Mouse (Mus musculus) kidney, adult 2 months (tissue): ENCODE data around the gene Snx30. TPM values are rescaled to one million over a fixed set of nuclear protein-coding genes. Genes with fewer than 3 reads are reported as not detected.
"Not testable (repeated sequence)": the region's sequence is repeated elsewhere in the genome, so short reads cannot be mapped to it uniquely, and the experiment has no call there.

ENCODE experiments used
- DNase-seq: peaks from one replicate; pipeline ENCODE4 v3.0.0; 2021
- H3K27ac ChIP-seq: fragments of 200-500 bp; 2 replicates; pipeline ENCODE4 v1.5.1; 2012; ENCODE audit warnings: low read depth, low read length, control low read depth, inconsistent platforms; ENCODE audit not compliant: insufficient read depth
- H3K27me3 ChIP-seq: fragments of 200-500 bp; replicated peaks from 2 replicates; pipeline ENCODE4 v1.6.1; 2012; ENCODE audit warnings: mild to moderate bottlenecking, moderate library complexity, low read length, inconsistent platforms; ENCODE audit not compliant: control insufficient read depth, insufficient read depth
- H3K36me3 ChIP-seq: fragments of 200-500 bp; 2 replicates; pipeline ENCODE4 v1.6.1; 2012; ENCODE audit warnings: mild to moderate bottlenecking, moderate library complexity, low read length, inconsistent platforms; ENCODE audit not compliant: control insufficient read depth, insufficient read depth
- H3K4me1 ChIP-seq: fragments of 200-500 bp; 2 replicates; pipeline ENCODE4 v1.6.1; 2011; ENCODE audit warnings: low read length; ENCODE audit not compliant: control insufficient read depth, insufficient read depth
- H3K4me3 ChIP-seq: fragments of 200-500 bp; 2 replicates; pipeline ENCODE4 v1.5.1; 2011; ENCODE audit warnings: mild to moderate bottlenecking, low read depth, low read length, control low read depth; ENCODE audit not compliant: insufficient read depth
- CTCF ChIP-seq: fragments of 200-500 bp; conservative IDR thresholded peaks from 2 replicates; pipeline ENCODE4 v1.5.1; 2011; ENCODE audit warnings: low read depth, mild to moderate bottlenecking, control low read depth, low read length, moderate library complexity, mixed read lengths; ENCODE audit not compliant: insufficient read depth, insufficient read length
- POLR2A ChIP-seq: fragments of 200-500 bp; IDR thresholded peaks from one replicate; pipeline ENCODE4 v1.6.1; 2011; ENCODE audit warnings: low read depth, low read length, control low read depth
- WGBS: fragments of 180-500 bp; shearing (Covaris S2); methylation state at CpG from one replicate; pipeline ENCODE4 v1.1.7; 2018; 5-methylcytosine and 5-hydroxymethylcytosine counted together
- polyA plus RNA-seq: library from polyadenylated mRNA; depleted of rRNA; stranded (reverse); fragments of >200 nt; gene quantifications from 2 replicates; pipeline ENCODE4 v1.2.3, GENCODE M21; 2012

The Snx30 gene
- polyA plus RNA-seq, 1 experiment: 5.2 TPM

GRCm38 (mm10) chr4:59783685-59784279 lies 21.9 kb upstream of the Snx30 start:
- no peak overlapping the region; the same call in 1 of the 2 replicates for H3K27ac ChIP-seq
- peaks cover 3% of the 10 kb centered on the region for H3K4me1 ChIP-seq
- DNase-seq: peak; percentile 98
- under 1% methylated on average over 36 of the region's 36 CpGs for WGBS
- peak overlapping the region; percentile 63 for H3K4me3 ChIP-seq
- no peaks in the 10 kb centered on the region for H3K27me3 ChIP-seq
- TF ChIP-seq CTCF (no peak), POLR2A (no peak)
- H3K36me3 ChIP-seq: no peaks in the 10 kb centered on the region

- no peak overlapping the region for H3K27ac ChIP-seq
- no peak overlapping the region for H3K4me3 ChIP-seq
- DNase-seq: no peak
- no peak for TF ChIP-seq CTCF
- TF ChIP-seq POLR2A: no peak
- H3K36me3 ChIP-seq: no peaks in the 10 kb centered on the region
- H3K27me3 ChIP-seq: no peaks in the 10 kb centered on the region
- peaks cover 3% of the 10 kb centered on the region for H3K4me1 ChIP-seq
- 41% methylated on average over 2 of the region's 2 CpGs for WGBS
Measured at GRCm38 (mm10) chr4:59785412-59785811, 20.2 kb upstream of the Snx30 start.

DNA sequence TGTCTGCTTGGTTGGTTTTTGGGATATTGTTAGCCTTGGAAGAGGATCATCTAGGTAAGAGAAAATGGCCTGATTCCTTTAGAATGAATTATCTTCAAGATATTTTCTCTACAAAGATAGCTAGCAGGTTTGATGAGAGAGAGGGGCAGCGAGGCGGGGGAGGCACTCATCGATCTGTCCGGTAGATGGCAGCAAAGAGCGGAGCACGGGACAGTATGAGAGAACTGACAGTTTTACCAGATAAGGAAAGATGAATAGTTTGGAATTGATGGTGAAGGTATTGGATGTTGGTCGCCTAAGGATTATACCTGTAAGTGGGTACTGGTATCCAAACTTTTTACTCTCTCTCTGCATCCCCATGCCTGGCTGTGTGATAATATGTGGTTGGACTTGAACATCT lies 19.0 kb upstream of the Snx30 start:
- WGBS: 1% methylated on average over 7 of the region's 7 CpGs
- peak; percentile 74 for DNase-seq
- H3K27me3 ChIP-seq: no peaks in the 10 kb centered on the region
- no peak overlapping the region for H3K4me3 ChIP-seq
- no peak overlapping the region for H3K27ac ChIP-seq
- TF ChIP-seq POLR2A: no peak
- TF ChIP-seq CTCF: peak; percentile 94
- no peaks in the 10 kb centered on the region for H3K36me3 ChIP-seq
- H3K4me1 ChIP-seq: peaks cover 3% of the 10 kb centered on the region

DNA sequence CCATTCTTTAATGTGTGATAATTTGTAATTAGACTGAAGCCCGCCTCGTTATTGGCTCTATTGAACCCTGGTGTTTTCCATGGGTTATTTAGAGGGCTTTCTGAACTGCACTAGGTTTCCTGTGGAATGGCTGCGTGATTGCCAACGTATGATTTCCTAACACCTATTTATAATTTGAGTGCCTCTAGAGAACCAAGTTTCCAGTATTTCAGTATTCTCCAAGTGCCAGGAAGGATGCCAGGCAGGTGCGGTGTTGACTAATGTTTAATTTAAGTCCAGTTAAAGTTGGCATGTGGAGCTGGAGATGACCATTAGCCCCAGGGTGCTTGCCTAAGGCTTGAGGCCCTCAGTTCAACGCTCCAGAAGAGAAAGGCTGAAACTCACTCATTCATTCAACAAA lies 18.5 kb upstream of the Snx30 start:
- Histone ChIP-seq H3K27ac (no peak overlapping the region), H3K4me3 (no peak overlapping the region), H3K27me3 (no peaks in the 10 kb centered on the region), H3K4me1 (peaks cover 3% of the 10 kb centered on the region), H3K36me3 (no peaks in the 10 kb centered on the region)
- no peak for TF ChIP-seq POLR2A
- no peak for TF ChIP-seq CTCF
- DNase-seq: peak; percentile 70
- WGBS: 39% methylated on average over 6 of the region's 6 CpGs

DNA sequence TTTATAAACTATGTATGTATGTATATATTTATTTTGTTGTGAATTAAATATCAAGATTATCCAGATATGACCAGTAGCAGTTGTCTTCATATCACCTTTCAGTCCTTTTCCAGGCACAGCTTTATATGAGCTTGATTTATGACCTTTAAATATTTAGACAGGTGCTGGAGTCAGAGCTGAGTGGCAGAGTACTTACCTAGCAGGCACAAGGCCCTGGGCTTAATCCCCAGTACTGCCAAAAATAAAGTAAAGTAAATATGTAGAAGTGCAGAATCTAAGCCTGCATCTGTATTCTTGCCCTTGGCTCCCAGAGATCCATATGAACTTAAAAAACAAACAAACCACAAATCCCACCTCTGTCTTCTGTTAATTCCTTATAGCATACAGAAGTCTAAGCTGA lies 16.6 kb upstream of the Snx30 start:
- Histone ChIP-seq H3K36me3 (no peaks in the 10 kb centered on the region), H3K4me3 (no peak overlapping the region), H3K27me3 (0 out of 2 replicates have a peak, but pooled peaks cover 2% of the 10 kb centered on the region), H3K4me1 (no peaks in the 10 kb centered on the region; the same call in 1 of the 2 replicates), H3K27ac (no peak overlapping the region)
- no peak for DNase-seq
- no peak for TF ChIP-seq CTCF
- TF ChIP-seq POLR2A: no peak

- not testable (repeated sequence) for H3K27me3 ChIP-seq, H3K4me3 ChIP-seq, H3K4me1 ChIP-seq, H3K27ac ChIP-seq, DNase-seq, H3K36me3 ChIP-seq
- 77% methylated on average over 2 of the region's 2 CpGs for WGBS
Measured at GRCm38 (mm10) chr4:59793626-59794025, 12.0 kb upstream of the Snx30 start.

DNA sequence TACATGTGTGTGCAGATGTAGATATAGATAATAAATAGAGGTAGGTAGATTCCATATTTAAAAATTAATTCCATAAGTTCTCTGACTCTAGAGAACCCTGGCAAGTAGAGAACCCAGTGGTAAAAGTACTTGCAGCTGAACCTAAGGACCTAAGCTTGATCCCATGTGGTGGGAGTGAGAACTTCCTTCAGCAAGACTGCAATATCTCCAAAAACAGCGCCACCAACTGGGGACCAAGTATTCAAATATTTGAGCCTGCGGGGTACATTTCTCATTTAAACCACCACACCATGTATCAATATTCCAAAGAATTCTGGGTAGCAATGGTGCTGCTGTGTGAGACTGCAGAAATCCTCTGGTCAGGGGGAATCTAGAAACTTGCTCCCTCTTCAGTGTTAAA lies 11.5 kb upstream of the Snx30 start:
- WGBS: 81% methylated on average over 2 of the region's 2 CpGs
- no peaks in the 10 kb centered on the region for H3K36me3 ChIP-seq
- H3K27ac ChIP-seq: no peak overlapping the region
- no peaks in the 10 kb centered on the region for H3K4me1 ChIP-seq
- DNase-seq: no peak
- H3K27me3 ChIP-seq: 0 out of 2 replicates have a peak, but pooled peaks cover 2% of the 10 kb centered on the region
- H3K4me3 ChIP-seq: no peak overlapping the region
- no peak for TF ChIP-seq POLR2A
- TF ChIP-seq CTCF: no peak

GRCm38 (mm10) chr4:59795788-59796455 lies 9.7 kb upstream of the Snx30 start:
- TF ChIP-seq CTCF (no peak), POLR2A (no peak)
- Histone ChIP-seq H3K4me3 (no peak overlapping the region), H3K4me1 (no peaks in the 10 kb centered on the region), H3K36me3 (no peaks in the 10 kb centered on the region), H3K27ac (no peak overlapping the region), H3K27me3 (0 out of 2 replicates have a peak, but pooled peaks cover 2% of the 10 kb centered on the region)
- no peak for DNase-seq
- 86% methylated on average over 2 of the region's 2 CpGs for WGBS
